Mouse (Mus musculus): ENCODE measurements around the gene Gm42417.
"Not testable (repeated sequence)": the region's sequence is repeated elsewhere in the genome, so short reads cannot be mapped to it uniquely, and the experiment has no call there.

The Gm42417 gene

DNA sequence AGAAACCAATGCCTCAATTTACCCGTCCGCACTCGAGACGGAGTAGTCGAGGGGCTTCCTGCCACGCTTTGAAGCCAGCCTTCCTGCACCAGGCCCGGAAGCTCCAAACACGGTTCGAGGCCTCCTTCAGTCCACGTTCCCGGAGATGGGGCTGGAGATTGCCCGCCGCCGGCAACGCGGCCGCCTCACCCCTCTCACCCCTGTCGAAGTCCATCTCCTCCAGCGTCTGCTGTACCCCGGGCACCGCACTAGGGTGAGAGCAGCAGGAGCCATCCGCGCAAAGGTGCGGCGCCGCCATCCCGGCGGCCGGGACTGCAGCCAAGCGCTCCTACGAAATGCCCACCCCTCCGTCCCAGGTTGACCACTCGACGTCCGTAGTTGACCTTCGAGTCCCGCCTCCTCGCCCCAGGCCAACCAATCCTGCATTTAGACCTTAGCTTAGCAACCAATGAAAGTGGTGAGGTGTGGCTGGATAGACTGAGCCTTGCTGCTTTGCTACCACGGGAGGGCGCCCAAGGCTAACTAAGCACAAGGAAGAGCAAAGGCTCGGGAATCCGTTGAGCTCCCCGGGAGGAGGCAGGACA, 7.8 kb upstream of the Gm42417 start, which contains the start of gene Ankrd39:
Gene Ankrd39, minus strand, starts transcription at position 558 of the 584 bp plus-strand sequence.
- peak; percentile 96 for DNase-seq (ENCODE audit: extremely low spot score, low read depth, low spot score)

GRCm38 (mm10) chr1:36545845-36546600, 6.8 kb upstream of the Gm42417 start:
- DNase-seq (ENCODE audit: extremely low spot score, low read depth, low spot score): no peak

DNA sequence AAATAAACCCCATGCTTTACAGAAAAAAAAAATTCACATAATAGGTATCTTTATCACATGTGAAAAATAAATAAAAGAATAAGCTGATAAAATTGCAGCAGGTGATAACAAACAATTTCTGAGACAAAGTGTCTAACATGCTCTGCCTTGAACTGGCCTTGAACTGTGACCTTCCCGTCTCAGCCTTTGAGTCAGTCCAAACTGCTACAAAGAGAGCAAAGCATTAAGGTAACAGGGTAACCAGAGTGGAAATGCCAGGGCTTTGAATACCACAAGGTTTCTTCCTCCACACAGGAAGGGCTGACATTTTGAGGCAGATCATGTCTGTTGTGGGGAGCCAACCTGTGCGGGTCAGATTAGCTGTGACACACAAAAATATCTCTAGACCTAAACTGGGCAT, 6.2 kb upstream of the Gm42417 start:
- DNase-seq (ENCODE audit: extremely low spot score, low read depth, low spot score): no peak

DNA sequence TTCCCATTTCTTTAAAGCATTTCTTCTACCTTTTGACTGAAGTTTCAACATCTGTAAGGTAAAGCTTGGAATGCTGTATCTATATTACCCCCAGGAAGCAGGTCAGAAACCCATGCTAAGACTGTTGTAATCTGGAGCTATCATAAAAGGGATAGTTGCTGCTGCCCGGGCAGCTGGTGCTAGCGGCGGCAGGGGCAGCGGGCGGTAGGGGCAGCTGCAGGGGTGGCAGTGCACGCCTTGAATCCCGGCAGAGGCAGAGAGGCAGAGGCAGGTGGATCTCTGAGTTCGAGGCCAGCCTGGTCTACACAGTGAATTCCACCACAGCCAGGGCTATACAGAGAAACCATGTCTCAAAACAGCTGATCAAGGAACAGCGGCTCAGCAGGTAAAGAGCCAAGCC, 3.7 kb upstream of the Gm42417 start:
- DNase-seq (ENCODE audit: extremely low spot score, low read depth, low spot score): no peak

DNA sequence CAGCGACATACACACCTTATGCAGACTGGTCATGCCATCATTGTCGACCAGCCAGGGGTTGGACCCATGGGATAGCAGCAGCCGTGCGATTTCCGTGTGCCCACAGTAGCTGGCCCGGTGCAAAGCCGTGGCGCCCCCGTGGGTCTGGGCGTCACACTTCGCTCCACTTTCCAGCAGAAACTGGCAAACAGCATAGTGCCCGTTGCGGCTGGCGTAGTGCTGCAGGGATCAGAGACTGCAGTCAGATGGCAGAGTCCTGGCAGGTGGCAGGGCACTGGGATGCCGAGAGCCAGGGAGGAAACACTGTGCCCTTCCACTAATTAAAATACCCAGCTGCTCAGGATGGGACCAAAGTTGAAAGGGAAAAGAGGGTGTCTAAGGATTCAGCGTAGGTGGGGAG, 2.6 kb upstream of the Gm42417 start:
- no peak for DNase-seq (ENCODE audit: extremely low spot score, low read depth, low spot score)

- DNase-seq (ENCODE audit: extremely low spot score, low read depth, low spot score): no peak
Measured at GRCm38 (mm10) chr1:36540807-36541206, 1.6 kb upstream of the Gm42417 start.

DNA sequence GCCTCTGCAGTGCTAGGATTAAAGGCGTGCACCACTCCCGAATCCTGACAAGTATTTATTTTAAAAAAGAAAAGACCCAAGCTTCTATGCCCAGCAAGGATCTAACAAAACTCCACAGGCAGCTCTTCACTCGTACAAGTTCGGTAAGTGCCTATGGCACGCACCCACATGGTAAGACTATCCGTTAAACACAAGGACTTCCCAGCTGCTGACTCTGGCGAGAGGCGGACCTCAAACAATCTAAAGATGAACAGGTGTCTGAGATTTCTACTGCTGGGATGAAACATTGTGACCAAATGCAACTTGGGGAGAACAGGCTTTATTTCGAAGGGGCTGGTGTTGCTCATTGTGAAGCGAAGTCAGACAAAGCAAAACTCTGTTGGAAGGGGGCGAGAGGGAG, 903 bp upstream of the Gm42417 start:
- DNase-seq (ENCODE audit: extremely low spot score, low read depth, low spot score): no peak

- no peak for DNase-seq (ENCODE audit: extremely low spot score, low read depth, low spot score)
Measured at GRCm38 (mm10) chr1:36538727-36539126, 502 bp downstream of the Gm42417 start.

DNA sequence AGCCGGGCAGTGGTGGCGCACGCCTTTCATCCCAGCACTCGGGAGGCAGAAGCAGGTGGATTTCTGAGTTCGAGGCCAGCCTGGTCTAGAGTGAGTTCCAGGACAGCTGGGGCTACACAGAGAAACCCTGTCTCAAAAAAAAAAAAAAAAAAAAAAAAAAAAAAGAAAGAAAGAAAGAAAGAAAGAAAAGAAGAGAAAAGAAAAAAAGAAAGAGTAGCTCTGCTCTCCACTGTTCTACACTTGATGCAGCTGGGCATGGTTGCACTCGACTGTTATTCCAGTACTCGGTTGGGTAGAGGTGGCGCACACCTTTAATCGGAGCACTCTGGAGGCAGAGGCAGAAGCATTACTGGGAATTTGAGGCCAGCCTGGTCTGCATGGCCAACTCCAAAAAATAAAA, 2.4 kb downstream of the Gm42417 start, which contains the start of gene Ankrd23:
Gene Ankrd23, minus strand, starts transcription at position 101 of the 400 bp plus-strand sequence.
- DNase-seq (ENCODE audit: extremely low spot score, low read depth, low spot score): not testable (repeated sequence)

DNA sequence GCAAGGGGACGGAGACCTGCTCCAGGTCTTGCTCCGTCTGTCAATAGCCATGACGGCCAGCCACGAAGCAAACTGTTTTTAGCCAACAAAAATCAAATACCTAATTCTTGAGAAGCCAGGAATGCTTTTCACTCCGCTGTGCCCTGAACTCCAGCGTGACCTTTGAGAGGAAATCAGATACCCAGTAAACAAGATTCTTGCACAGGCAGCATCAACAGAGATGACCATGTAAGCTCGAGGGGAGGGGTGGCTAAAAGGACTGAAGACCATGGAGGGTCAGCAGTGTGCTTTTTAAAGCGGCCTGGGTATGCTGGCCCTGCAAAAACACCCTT, 2.9 kb downstream of the Gm42417 start:
- DNase-seq (ENCODE audit: extremely low spot score, low read depth, low spot score): no peak

- DNase-seq (ENCODE audit: extremely low spot score, low read depth, low spot score): no peak
Measured at GRCm38 (mm10) chr1:36535477-36536396, 3.5 kb downstream of the Gm42417 start.

- DNase-seq (ENCODE audit: extremely low spot score, low read depth, low spot score): no peak
Measured at GRCm38 (mm10) chr1:36534595-36535058, 4.6 kb downstream of the Gm42417 start.

GRCm38 (mm10) chr1:36533546-36533945, 5.7 kb downstream of the Gm42417 start:
- no peak for DNase-seq (ENCODE audit: extremely low spot score, low read depth, low spot score)

- no peak for DNase-seq (ENCODE audit: extremely low spot score, low read depth, low spot score)
Measured at GRCm38 (mm10) chr1:36531461-36531860, 7.8 kb downstream of the Gm42417 start.

GRCm38 (mm10) chr1:36530962-36531361, 8.3 kb downstream of the Gm42417 start:
- no peak for DNase-seq (ENCODE audit: extremely low spot score, low read depth, low spot score)

DNA sequence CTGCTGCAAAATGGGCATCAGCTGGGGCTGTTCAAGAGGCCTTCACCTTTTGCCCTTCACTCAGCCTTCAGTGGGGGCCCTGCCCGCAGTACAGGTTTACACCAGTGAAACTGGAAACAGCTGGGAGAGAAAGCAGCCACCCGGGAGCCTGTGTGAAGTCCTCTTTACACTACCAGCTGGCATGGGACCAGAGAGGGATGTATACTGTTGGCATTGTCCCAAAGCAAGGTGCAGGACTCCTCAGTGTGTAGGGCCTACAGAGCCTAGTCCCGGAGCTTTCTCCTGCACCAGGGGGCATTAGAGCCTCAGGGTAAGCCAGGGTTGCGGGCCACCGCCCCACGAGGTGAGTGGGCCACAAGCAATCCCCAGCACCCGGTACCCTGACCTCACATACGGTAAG, 8.7 kb downstream of the Gm42417 start:
- no peak for DNase-seq (ENCODE audit: extremely low spot score, low read depth, low spot score)

DNA sequence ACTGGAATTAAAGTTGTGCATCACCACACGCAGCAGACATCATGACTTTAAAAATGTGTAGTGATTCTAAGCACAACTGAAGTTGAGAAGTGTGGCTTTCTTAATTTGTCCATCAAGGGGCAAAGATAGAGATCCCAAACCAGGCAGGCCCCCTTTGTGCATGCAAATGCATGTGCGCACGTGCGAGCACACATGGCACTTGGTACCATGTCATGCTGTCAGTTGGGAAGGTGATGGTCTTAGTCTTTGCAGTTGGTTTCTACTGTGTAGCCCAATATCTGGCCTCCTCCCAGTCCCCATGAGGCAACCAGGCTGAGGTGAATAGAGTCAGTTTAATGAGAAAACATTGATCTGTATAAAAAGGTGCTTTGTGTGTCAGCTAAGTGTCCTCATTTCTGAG, 9.4 kb downstream of the Gm42417 start:
- no peak for DNase-seq (ENCODE audit: extremely low spot score, low read depth, low spot score)

DNA sequence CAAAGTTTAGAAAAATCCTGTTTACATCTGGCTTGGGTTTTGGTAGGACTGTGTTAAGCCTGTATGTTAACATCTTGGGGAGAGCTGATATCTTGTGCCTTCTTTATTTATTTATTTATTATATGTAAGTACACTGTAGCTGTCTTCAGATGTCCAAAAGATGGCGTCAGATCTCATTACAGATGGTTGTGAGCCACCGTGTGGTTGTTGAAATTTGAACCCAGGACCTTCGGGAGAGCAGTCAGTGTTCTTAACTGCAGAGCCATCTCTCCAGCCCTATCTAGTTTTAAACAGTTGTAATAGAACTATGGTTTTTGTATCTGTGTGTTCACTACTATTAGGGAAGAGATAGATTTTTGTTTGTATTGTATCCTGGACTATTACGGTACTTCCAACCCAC, 10.0 kb downstream of the Gm42417 start:
- no peak for DNase-seq (ENCODE audit: extremely low spot score, low read depth, low spot score)

DNA sequence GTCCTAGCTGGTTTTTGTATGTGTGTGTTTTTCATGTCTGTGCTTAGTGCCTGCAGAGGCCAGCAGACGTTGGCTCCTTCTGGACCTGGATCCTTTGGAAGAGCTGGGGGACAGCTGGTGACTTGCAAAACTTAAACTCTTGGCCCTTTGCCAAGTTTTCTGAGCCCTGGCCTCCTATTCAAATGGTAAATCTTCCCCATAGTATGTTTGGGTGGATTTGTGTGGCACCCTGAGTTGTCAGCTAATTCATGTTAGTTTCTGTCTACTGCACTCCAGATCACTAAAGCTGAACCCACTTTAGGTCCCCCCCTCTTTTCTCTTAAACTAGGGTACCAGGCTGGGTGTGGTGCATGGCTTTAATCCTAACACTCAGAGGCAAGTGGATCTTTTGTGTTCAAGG, 10.9 kb downstream of the Gm42417 start:
- no peak for DNase-seq (ENCODE audit: extremely low spot score, low read depth, low spot score)

GRCm38 (mm10) chr1:36526903-36527302, 12.3 kb downstream of the Gm42417 start:
- no peak for DNase-seq (ENCODE audit: extremely low spot score, low read depth, low spot score)

- no peak for DNase-seq (ENCODE audit: extremely low spot score, low read depth, low spot score)
Measured at GRCm38 (mm10) chr1:36525774-36526173, 13.5 kb downstream of the Gm42417 start.

GRCm38 (mm10) chr1:36524058-36524457, 15.2 kb downstream of the Gm42417 start:
- no peak for DNase-seq (ENCODE audit: extremely low spot score, low read depth, low spot score)

Measured in hindlimb bud, embryonic 11.5 days (tissue).